Mouse (Mus musculus): Measurements from ENCODE around the gene Arpc3.

- TF ChIP-seq CTCF (IDR thresholded peaks at IDR 0.05; ENCODE audit: extremely low read depth, insufficient read depth, insufficient read length, insufficient replicate concordance) = no peak
- no peak for TF ChIP-seq POLR2A (IDR thresholded peaks at IDR 0.05; ENCODE audit: low read depth, low read length)
Measured at GRCm38 (mm10) chr5:122453188-122453587, 61.5 kb downstream of the Arpc3 start.
